Mouse (Mus musculus) MEL (cell line): ENCODE data around the gene Nrip1. TPM values are rescaled to one million over a fixed set of nuclear protein-coding genes. Genes with fewer than 3 reads are reported as not detected.

ENCODE experiments used
- DNase-seq: peaks from one replicate; pipeline ENCODE4 v3.0.0; 2011; ENCODE audit warnings: low read depth, low spot score
- H3K27ac ChIP-seq: 2 replicates; pipeline ENCODE4 v1.5.1; 2012; ENCODE audit warnings: low read depth, mild to moderate bottlenecking, control low read depth, low read length, moderate library complexity; ENCODE audit not compliant: control insufficient read depth
- H3K27me3 ChIP-seq, 2 experiments: fragments of 150-350 bp in 1 of 2; sonication (generic) in 1 of 2; 2 replicates each; pipeline ENCODE4 v1.6.1; 2012; ENCODE audit warnings: low read length in 2 of 2, mild to moderate bottlenecking in 2 of 2, improper control_type of control experiment in 1 of 2, moderate library complexity in 1 of 2; ENCODE audit not compliant: insufficient read depth in 2 of 2, control insufficient read depth in 1 of 2
- H3K36me3 ChIP-seq, 2 experiments: 2 replicates each; pipeline ENCODE4 v1.6.1; 2012 to 2014; ENCODE audit warnings: low read length in 2 of 2, improper control_type of control experiment in 1 of 2, inconsistent platforms in 1 of 2, mild to moderate bottlenecking in 1 of 2; ENCODE audit not compliant: insufficient read depth in 2 of 2, control insufficient read depth in 1 of 2
- H3K4me1 ChIP-seq, 2 experiments: fragments of 150-350 bp in 1 of 2; sonication (generic) in 1 of 2; 2 replicates each; pipeline ENCODE4 v1.6.1; 2012; ENCODE audit warnings: low read length in 2 of 2, improper control_type of control experiment in 1 of 2, mild to moderate bottlenecking in 1 of 2; ENCODE audit not compliant: insufficient read depth in 2 of 2, control insufficient read depth in 1 of 2
- H3K4me3 ChIP-seq, 2 experiments: fragments of 150-350 bp in 1 of 2; sonication (generic) in 1 of 2; 2 replicates each; pipeline ENCODE4 v1.5.1; 2012; ENCODE audit warnings: low read depth in 2 of 2, low read length in 2 of 2, mild to moderate bottlenecking in 2 of 2, moderate library complexity in 2 of 2, control low read depth in 1 of 2, improper control_type of control experiment in 1 of 2; ENCODE audit not compliant: control insufficient read depth in 1 of 2, insufficient read depth in 1 of 2
- H3K79me2 ChIP-seq: 2 replicates; pipeline ENCODE4 v1.6.1; 2012; ENCODE audit warnings: mild to moderate bottlenecking, low read length, moderate library complexity; ENCODE audit not compliant: control insufficient read depth, poor library complexity, insufficient read depth
- H3K9ac ChIP-seq: 2 replicates; pipeline ENCODE4 v1.6.1; 2012; ENCODE audit warnings: low read depth, mild to moderate bottlenecking, control low read depth, low read length, moderate library complexity; ENCODE audit not compliant: control insufficient read depth, poor library complexity, severe bottlenecking
- H3K9me3 ChIP-seq: fragments of 150-350 bp; sonication (generic); replicated peaks from 2 replicates; pipeline ENCODE4 v1.6.1; 2012; ENCODE audit warnings: mild to moderate bottlenecking, low read length, improper control_type of control experiment, moderate library complexity; ENCODE audit not compliant: insufficient read depth
- BHLHE40 ChIP-seq: IDR thresholded peaks from 2 replicates; pipeline ENCODE4 v1.6.1; 2012; ENCODE audit warnings: low read depth, mild to moderate bottlenecking, inconsistent platforms, low read length, improper control_type of control experiment, borderline replicate concordance
- CHD2 ChIP-seq: IDR thresholded peaks from 2 replicates; pipeline ENCODE4 v1.6.1; 2011; ENCODE audit warnings: low read length, improper control_type of control experiment
- E2F4 ChIP-seq: IDR thresholded peaks from 2 replicates; pipeline ENCODE4 v1.6.1; 2011; ENCODE audit warnings: low read depth, low read length, improper control_type of control experiment, borderline replicate concordance
- ELF1 ChIP-seq: IDR thresholded peaks from 2 replicates; pipeline ENCODE4 v1.6.1; 2014; ENCODE audit warnings: low read depth, mild to moderate bottlenecking, inconsistent platforms, low read length, improper control_type of control experiment, moderate library complexity
- EP300 ChIP-seq, 2 experiments: IDR thresholded peaks; 2 replicates each; pipeline ENCODE4 v1.6.1; 2011; ENCODE audit warnings: improper control_type of control experiment in 2 of 2, low read length in 2 of 2, low read depth in 1 of 2, mild to moderate bottlenecking in 1 of 2
- ETS1 ChIP-seq: IDR thresholded peaks from 2 replicates; pipeline ENCODE4 v1.6.1; 2012; ENCODE audit warnings: low read depth, mild to moderate bottlenecking, inconsistent platforms, low read length, improper control_type of control experiment, moderate library complexity
- JUND ChIP-seq: IDR thresholded peaks from 2 replicates; pipeline ENCODE4 v1.6.1; 2011; ENCODE audit warnings: low read depth, mild to moderate bottlenecking, improper control_type of control experiment, low read length
- MAX ChIP-seq: IDR thresholded peaks from 2 replicates; pipeline ENCODE4 v1.6.1; 2011; ENCODE audit warnings: low read length, improper control_type of control experiment
- MAZ ChIP-seq: IDR thresholded peaks from 2 replicates; pipeline ENCODE4 v1.6.1; 2012; ENCODE audit warnings: low read depth, mild to moderate bottlenecking, inconsistent platforms, low read length, improper control_type of control experiment
- MXI1 ChIP-seq: IDR thresholded peaks from 2 replicates; pipeline ENCODE4 v1.6.1; 2011; ENCODE audit warnings: mild to moderate bottlenecking, low read depth, low read length, improper control_type of control experiment
- NRF1 ChIP-seq: IDR thresholded peaks from 2 replicates; pipeline ENCODE4 v1.6.1; 2014; ENCODE audit warnings: low read depth, mild to moderate bottlenecking, inconsistent platforms, low read length, improper control_type of control experiment, moderate library complexity; ENCODE audit not compliant: poor library complexity, insufficient read depth, severe bottlenecking
- RCOR1 ChIP-seq: IDR thresholded peaks from 2 replicates; pipeline ENCODE4 v1.6.1; 2012; ENCODE audit warnings: low read depth, mild to moderate bottlenecking, inconsistent platforms, low read length, improper control_type of control experiment
- SMC3 ChIP-seq: IDR thresholded peaks from 2 replicates; pipeline ENCODE4 v1.6.1; 2011; ENCODE audit warnings: low read depth, low read length, improper control_type of control experiment
- TBP ChIP-seq: IDR thresholded peaks from 2 replicates; pipeline ENCODE4 v1.8.0; 2011; ENCODE audit warnings: low read depth, low read length, improper control_type of control experiment
- UBTF ChIP-seq: IDR thresholded peaks from 2 replicates; pipeline ENCODE4 v1.6.1; 2012; ENCODE audit warnings: low read depth, mild to moderate bottlenecking, inconsistent platforms, low read length, improper control_type of control experiment, moderate library complexity, borderline replicate concordance; ENCODE audit not compliant: insufficient read depth
- USF1 ChIP-seq: IDR thresholded peaks from 2 replicates; pipeline ENCODE4 v1.6.1; 2014; ENCODE audit warnings: low read depth, mild to moderate bottlenecking, inconsistent platforms, low read length, improper control_type of control experiment, moderate library complexity
- ZC3H11A ChIP-seq: IDR thresholded peaks from 2 replicates; pipeline ENCODE4 v1.6.1; 2012; ENCODE audit warnings: low read depth, mild to moderate bottlenecking, inconsistent platforms, low read length, improper control_type of control experiment
- ZKSCAN1 ChIP-seq: IDR thresholded peaks from 2 replicates; pipeline ENCODE4 v1.6.1; 2012; ENCODE audit warnings: low read depth, mild to moderate bottlenecking, inconsistent platforms, low read length, improper control_type of control experiment, moderate library complexity
- ZMIZ1 ChIP-seq: IDR thresholded peaks from 2 replicates; pipeline ENCODE4 v1.6.1; 2012; ENCODE audit warnings: low read depth, mild to moderate bottlenecking, inconsistent platforms, low read length, improper control_type of control experiment, moderate library complexity
- polyA plus RNA-seq, 2 experiments: library from polyadenylated mRNA; stranded (reverse) in 1 of 2; unstranded in 1 of 2; fragments of >175 nt in 1 of 2; fragments of >200 nt in 1 of 2; gene quantifications; 2 replicates each; pipeline versions ENCODE4 v1.2.1 to v1.2.4; 2012; ENCODE audit warnings: low replicate concordance in 2 of 2, low read depth in 1 of 2; ENCODE audit not compliant: insufficient read length in 2 of 2, insufficient read depth in 1 of 2, missing spikeins in 1 of 2
- total RNA-seq: library from RNA; depleted of rRNA; stranded (reverse); fragments of 300-350 nt; gene quantifications from 2 replicates; pipeline ENCODE4 v1.2.3, GENCODE M21; 2012

Gene Nrip1
- total and polyA plus RNA-seq, 3 experiments: 13.6 to 42.6 (median 21.1) TPM

DNA sequence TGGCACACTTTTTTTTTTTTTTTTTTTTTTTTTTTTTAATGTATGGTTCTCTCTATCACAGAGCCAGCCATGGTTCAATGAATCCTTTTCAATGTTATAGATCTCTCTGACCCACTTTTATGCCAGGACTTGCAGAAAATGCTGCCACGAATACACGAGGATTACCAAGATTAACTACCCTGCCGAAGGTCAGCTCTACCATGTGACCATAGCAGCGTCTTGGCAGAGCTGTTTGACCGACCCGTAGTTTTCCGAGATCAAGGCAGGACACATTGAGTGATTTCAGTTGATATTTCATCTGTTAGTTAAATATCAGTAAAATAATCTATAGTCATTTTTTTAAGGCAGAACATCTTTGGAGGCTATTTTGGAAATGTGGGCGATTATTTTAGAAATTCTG lies 40.0 kb upstream of the Nrip1 start:
- no peak overlapping the region for H3K4me3 ChIP-seq
- H3K27ac ChIP-seq: no peak overlapping the region
- no peaks in the 10 kb centered on the region; a peak in 1 of 4 replicates for H3K36me3 ChIP-seq
- TF ChIP-seq ETS1 (no peak), ZMIZ1 (no peak), ZC3H11A (no peak), CHD2 (no peak), NRF1 (no peak), USF1 (no peak), EP300 (IDR thresholded peaks at IDR 0.05; ENCODE audit: low read depth in 1 of 2, low read length in 2 of 2) (no peak)
- no peak for DNase-seq
- peaks cover 0 to 2% of the 10 kb centered on the region in 2 experiments; a peak in 1 of 4 replicates for H3K4me1 ChIP-seq
- H3K79me2 ChIP-seq: no peaks in the 10 kb centered on the region
- H3K9ac ChIP-seq: no peak overlapping the region
- no peaks in the 10 kb centered on the region for H3K9me3 ChIP-seq
- no peaks in the 10 kb centered on the region for H3K27me3 ChIP-seq

GRCm38 (mm10) chr16:76409355-76409722 lies 35.7 kb upstream of the Nrip1 start:
- Histone ChIP-seq H3K79me2 (no peaks in the 10 kb centered on the region), H3K36me3 (no peaks in the 10 kb centered on the region; a peak in 1 of 4 replicates), H3K9me3 (no peaks in the 10 kb centered on the region), H3K27me3 (no peaks in the 10 kb centered on the region; a peak in 1 of 4 replicates), H3K4me3 (no peak overlapping the region), H3K9ac (no peak overlapping the region), H3K27ac (no peak overlapping the region), H3K4me1 (peaks cover 0 to 2% of the 10 kb centered on the region in 2 experiments; a peak in 1 of 4 replicates)
- peak; percentile 14 for DNase-seq
- TF ChIP-seq UBTF (no peak), BHLHE40 (no peak), SMC3 (no peak), MAZ (no peak), MXI1 (no peak), TBP (no peak), E2F4 (no peak), MAX (no peak), JUND (no peak), ELF1 (no peak), ZKSCAN1 (no peak), RCOR1 (no peak)
